Mouse (Mus musculus): ENCODE measurements around the gene Tpx2. TPM values are rescaled to one million over a fixed set of nuclear protein-coding genes. Genes with fewer than 3 reads are reported as not detected.

The Tpx2 gene
- total RNA-seq, 1 experiment, result 77.8 TPM

GRCm38 (mm10) chr2:152814213-152814874 is 33.4 kb upstream of the Tpx2 start:
- no peak for DNase-seq (ENCODE audit: low read depth, low spot score)
- no peak overlapping the region for H3K4me3 ChIP-seq (ENCODE audit: insufficient read depth in 1 of 2, low read depth in 1 of 2, low read length in 2 of 2, poor library complexity in 1 of 2, severe bottlenecking in 1 of 2)
- no peak overlapping the region for H3K27ac ChIP-seq (ENCODE audit: insufficient read depth, low read depth, low read length, poor library complexity, severe bottlenecking)
- no peak for TF ChIP-seq CHD2 (IDR thresholded peaks at IDR 0.05; ENCODE audit: low read depth, low read length)
- no peak for TF ChIP-seq ZNF384 (IDR thresholded peaks at IDR 0.05; ENCODE audit: low read depth, low read length)
- TF ChIP-seq ZC3H11A (IDR thresholded peaks at IDR 0.05; ENCODE audit: borderline replicate concordance, low read depth, low read length), result no peak
- TF ChIP-seq MAFK (IDR thresholded peaks at IDR 0.05; ENCODE audit: insufficient read depth, low read depth, low read length), result no peak
- TF ChIP-seq HCFC1 (IDR thresholded peaks at IDR 0.05; ENCODE audit: borderline replicate concordance, insufficient read depth, low read length), result no peak
- no peak overlapping the region for H3K9ac ChIP-seq (ENCODE audit: insufficient read depth, low read depth, low read length, poor library complexity, severe bottlenecking)
- in situ Hi-C loops (cut with MboI; ENCODE audit: low sequenced_read_pairs in 2 of 2, unreplicated experiment in 2 of 2), result no loop called here
- H3K9me3 ChIP-seq (ENCODE audit: control insufficient read depth, insufficient read depth, low read depth, low read length), result no peaks in the 10 kb centered on the region
- no peaks in the 10 kb centered on the region; the same call in 1 of the 2 replicates for H3K36me3 ChIP-seq (ENCODE audit: control insufficient read depth, insufficient read depth, low read length, poor library complexity, severe bottlenecking)
- H3K4me1 ChIP-seq (ENCODE audit: control insufficient read depth in 2 of 2, insufficient read depth in 2 of 2, low read length in 2 of 2, poor library complexity in 1 of 2), result peaks cover 11 to 30% of the 10 kb centered on the region in 2 experiments

GRCm38 (mm10) chr2:152815879-152816656 is 31.7 kb upstream of the Tpx2 start:
- in situ Hi-C loops (cut with MboI; ENCODE audit: low sequenced_read_pairs in 2 of 2, unreplicated experiment in 2 of 2), result no loop called here
- Histone ChIP-seq H3K36me3 (ENCODE audit: control insufficient read depth, insufficient read depth, low read length, poor library complexity, severe bottlenecking) (no peaks in the 10 kb centered on the region), H3K9me3 (ENCODE audit: control insufficient read depth, insufficient read depth, low read depth, low read length) (no peaks in the 10 kb centered on the region), H3K4me3 (ENCODE audit: insufficient read depth in 1 of 2, low read depth in 1 of 2, low read length in 2 of 2, poor library complexity in 1 of 2, severe bottlenecking in 1 of 2) (no peak overlapping the region), H3K27ac (ENCODE audit: insufficient read depth, low read depth, low read length, poor library complexity, severe bottlenecking) (no peak overlapping the region), H3K9ac (ENCODE audit: insufficient read depth, low read depth, low read length, poor library complexity, severe bottlenecking) (no peak overlapping the region), H3K4me1 (ENCODE audit: control insufficient read depth in 2 of 2, insufficient read depth in 2 of 2, low read length in 2 of 2, poor library complexity in 1 of 2) (peaks cover 15 to 26% of the 10 kb centered on the region in 2 experiments)
- TF ChIP-seq ZNF384 (IDR thresholded peaks at IDR 0.05; ENCODE audit: low read depth, low read length), result no peak
- TF ChIP-seq CHD2 (IDR thresholded peaks at IDR 0.05; ENCODE audit: low read depth, low read length), result no peak
- no peak for TF ChIP-seq ZC3H11A (IDR thresholded peaks at IDR 0.05; ENCODE audit: borderline replicate concordance, low read depth, low read length)
- no peak for TF ChIP-seq HCFC1 (IDR thresholded peaks at IDR 0.05; ENCODE audit: borderline replicate concordance, insufficient read depth, low read length)
- TF ChIP-seq MAFK (IDR thresholded peaks at IDR 0.05; ENCODE audit: insufficient read depth, low read depth, low read length), result no peak
- no peak for DNase-seq (ENCODE audit: low read depth, low spot score)

- no peak for DNase-seq (ENCODE audit: low read depth, low spot score)
- in situ Hi-C loops (cut with MboI; ENCODE audit: low sequenced_read_pairs in 2 of 2, unreplicated experiment in 2 of 2), result no loop called here
- H3K4me1 ChIP-seq (ENCODE audit: control insufficient read depth in 2 of 2, insufficient read depth in 2 of 2, low read length in 2 of 2, poor library complexity in 1 of 2), result peaks cover 18 to 31% of the 10 kb centered on the region in 2 experiments
- H3K4me3 ChIP-seq (ENCODE audit: insufficient read depth in 1 of 2, low read depth in 1 of 2, low read length in 2 of 2, poor library complexity in 1 of 2, severe bottlenecking in 1 of 2), result no peak overlapping the region
- no peaks in the 10 kb centered on the region for H3K36me3 ChIP-seq (ENCODE audit: control insufficient read depth, insufficient read depth, low read length, poor library complexity, severe bottlenecking)
- H3K9ac ChIP-seq (ENCODE audit: insufficient read depth, low read depth, low read length, poor library complexity, severe bottlenecking), result no peak overlapping the region
- no peak for TF ChIP-seq ZC3H11A (IDR thresholded peaks at IDR 0.05; ENCODE audit: borderline replicate concordance, low read depth, low read length)
- no peak for TF ChIP-seq CHD2 (IDR thresholded peaks at IDR 0.05; ENCODE audit: low read depth, low read length)
- no peak for TF ChIP-seq ZNF384 (IDR thresholded peaks at IDR 0.05; ENCODE audit: low read depth, low read length)
- TF ChIP-seq HCFC1 (IDR thresholded peaks at IDR 0.05; ENCODE audit: borderline replicate concordance, insufficient read depth, low read length), result no peak
- TF ChIP-seq MAFK (IDR thresholded peaks at IDR 0.05; ENCODE audit: insufficient read depth, low read depth, low read length), result no peak
- no peaks in the 10 kb centered on the region for H3K9me3 ChIP-seq (ENCODE audit: control insufficient read depth, insufficient read depth, low read depth, low read length)
- H3K27ac ChIP-seq (ENCODE audit: insufficient read depth, low read depth, low read length, poor library complexity, severe bottlenecking), result no peak overlapping the region
Observed at GRCm38 (mm10) chr2:152816657-152817348, 31.0 kb upstream of the Tpx2 start.

- in situ Hi-C loops (cut with MboI; ENCODE audit: low sequenced_read_pairs in 2 of 2, unreplicated experiment in 2 of 2), result no loop called here
- DNase-seq (ENCODE audit: low read depth, low spot score), result no peak
- Histone ChIP-seq H3K36me3 (ENCODE audit: control insufficient read depth, insufficient read depth, low read length, poor library complexity, severe bottlenecking) (no peaks in the 10 kb centered on the region), H3K4me3 (ENCODE audit: insufficient read depth in 1 of 2, low read depth in 1 of 2, low read length in 2 of 2, poor library complexity in 1 of 2, severe bottlenecking in 1 of 2) (no peak overlapping the region), H3K4me1 (ENCODE audit: control insufficient read depth in 2 of 2, insufficient read depth in 2 of 2, low read length in 2 of 2, poor library complexity in 1 of 2) (peaks cover 15 to 30% of the 10 kb centered on the region in 2 experiments), H3K9ac (ENCODE audit: insufficient read depth, low read depth, low read length, poor library complexity, severe bottlenecking) (no peak overlapping the region; the same call in 1 of the 2 replicates), H3K27ac (ENCODE audit: insufficient read depth, low read depth, low read length, poor library complexity, severe bottlenecking) (no peak overlapping the region), H3K9me3 (ENCODE audit: control insufficient read depth, insufficient read depth, low read depth, low read length) (no peaks in the 10 kb centered on the region)
- TF ChIP-seq ZC3H11A (IDR thresholded peaks at IDR 0.05; ENCODE audit: borderline replicate concordance, low read depth, low read length), result no peak
Observed at GRCm38 (mm10) chr2:152817596-152818291, 30.0 kb upstream of the Tpx2 start.
